Mouse (Mus musculus): ENCODE data around the gene Zkscan14.

- no peak for TF ChIP-seq CTCF (IDR thresholded peaks at IDR 0.05; ENCODE audit: low read depth)
- no peak for TF ChIP-seq EP300 (IDR thresholded peaks at IDR 0.05; ENCODE audit: low read depth)
These were observed at the start of gene Zkscan14 for GRCm38 (mm10) chr5:145201321-145201991.
